Mouse (Mus musculus) retina, embryonic 14.5 days (tissue): Measurements from ENCODE around the gene Olfr1329.
"Not testable (repeated sequence)": the region's sequence is repeated elsewhere in the genome, so short reads cannot be mapped to it uniquely, and the experiment has no call there.

Experiments used
- DNase-seq: peaks from one replicate; pipeline ENCODE4 v3.0.0-alpha.2; 2015; ENCODE audit warnings: low spot score

The Olfr1329 gene

DNA sequence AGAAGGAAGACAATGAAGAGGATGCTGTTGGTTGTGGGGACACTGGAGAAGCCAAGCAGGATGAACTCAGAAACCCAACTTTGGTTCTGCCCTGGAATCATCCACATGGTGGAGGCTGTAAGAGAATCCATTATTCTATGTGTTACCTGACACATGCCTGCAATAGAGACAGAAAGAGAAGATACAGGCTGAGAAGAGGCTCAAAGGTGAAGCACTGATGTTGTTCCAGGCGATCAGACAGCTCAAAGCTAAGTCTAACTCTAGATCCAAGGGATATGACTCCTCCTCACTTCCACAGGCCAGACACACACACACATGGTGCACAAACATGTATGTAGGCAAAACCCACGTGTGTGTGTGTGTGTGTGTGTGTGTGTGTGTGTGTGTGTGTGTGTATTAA is at the start of gene Olfr1329:
Gene Olfr1329, minus strand, starts transcription at position 101 of the 400 bp plus-strand sequence.
- not testable (repeated sequence) for DNase-seq

DNA sequence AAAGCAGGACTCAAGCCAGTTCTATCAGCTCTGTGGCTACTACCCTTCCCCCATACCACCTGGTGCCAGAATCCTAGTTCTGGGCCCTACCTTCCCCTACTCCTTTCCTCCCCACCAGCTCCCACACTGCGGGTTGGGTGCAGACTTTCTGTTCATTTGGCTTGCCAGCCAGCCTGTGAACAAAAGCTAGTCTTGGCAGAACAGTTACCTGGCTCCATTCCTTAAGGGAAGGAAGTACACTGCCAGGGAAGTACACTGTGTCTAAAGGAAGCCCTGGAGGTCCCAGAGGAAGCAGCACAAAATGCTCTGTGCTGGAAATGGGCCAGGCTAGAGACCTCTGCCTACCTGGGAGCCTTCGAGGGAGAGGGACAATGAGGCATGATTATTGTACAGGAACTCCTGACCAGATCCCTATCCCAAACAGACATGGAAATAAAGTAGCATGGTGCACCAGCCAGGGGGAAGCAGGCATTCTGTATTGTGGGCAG is 43.9 kb upstream of the Olfr1329 start, which contains the start of gene Lao1:
Gene Lao1, plus strand, starts transcription at position 438 of the 488 bp plus-strand sequence.
- no peak for DNase-seq

DNA sequence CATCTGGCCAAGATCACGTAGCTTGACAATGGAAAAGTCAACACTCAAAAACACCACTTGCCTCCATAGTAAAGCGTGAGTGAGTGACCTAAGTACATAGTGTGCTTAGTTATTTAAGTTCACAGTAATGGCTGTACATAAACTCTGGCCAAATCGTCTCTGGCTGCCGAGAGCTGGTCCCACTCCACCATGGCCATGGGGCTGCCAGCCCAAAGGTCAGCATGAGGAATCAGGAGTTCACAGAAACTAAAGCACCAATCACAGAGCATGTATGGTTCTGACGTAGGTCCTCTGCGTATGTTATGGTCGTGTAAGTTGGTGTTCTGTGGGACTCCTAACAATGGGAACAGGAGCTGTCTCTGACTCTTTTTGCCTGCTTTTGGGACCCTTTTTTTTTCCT is 41.5 kb upstream of the Olfr1329 start:
- DNase-seq, result no peak

DNA sequence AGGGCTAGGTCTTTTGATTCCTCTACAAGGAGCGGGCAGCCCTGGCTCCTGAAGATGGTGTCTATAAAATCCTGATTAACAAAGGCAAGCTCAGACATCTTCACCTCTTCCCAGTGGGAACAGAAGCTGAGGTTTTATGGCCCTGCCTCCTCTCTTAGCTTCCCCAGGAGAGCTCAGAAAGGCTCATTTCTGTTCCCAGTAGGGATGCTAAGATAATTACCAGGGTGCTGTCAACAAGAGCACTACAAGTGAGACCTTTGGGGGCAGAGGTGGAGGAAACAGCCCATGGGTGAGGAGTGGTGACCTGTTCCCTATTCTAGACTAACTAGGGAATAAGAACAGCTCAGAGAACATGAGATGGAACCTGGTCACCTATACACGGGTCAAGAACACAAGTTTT is 21.2 kb upstream of the Olfr1329 start, which contains the start of gene Olfr1328:
Gene Olfr1328, minus strand, starts transcription at position 101 of the 400 bp plus-strand sequence.
- DNase-seq, result no peak

DNA sequence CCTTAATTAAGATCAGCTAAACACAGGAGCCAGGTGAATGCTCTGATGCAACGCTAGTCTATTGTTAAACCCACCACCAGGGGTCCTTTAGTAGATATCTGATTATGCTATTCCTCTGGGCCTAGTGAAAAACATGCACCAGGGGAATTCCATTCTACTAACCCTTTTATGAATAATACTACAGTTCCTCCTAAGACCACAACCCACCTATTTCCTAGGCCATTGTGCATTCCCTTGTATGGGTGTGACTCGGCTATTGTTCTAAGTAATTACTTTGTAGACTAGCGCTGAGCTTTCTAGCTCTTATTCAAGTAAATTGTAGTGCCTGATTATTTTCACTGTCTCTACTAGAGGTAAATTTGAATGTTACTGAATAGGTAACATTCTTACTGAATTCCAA is 14.1 kb upstream of the Olfr1329 start:
- DNase-seq, result not testable (repeated sequence)

DNA sequence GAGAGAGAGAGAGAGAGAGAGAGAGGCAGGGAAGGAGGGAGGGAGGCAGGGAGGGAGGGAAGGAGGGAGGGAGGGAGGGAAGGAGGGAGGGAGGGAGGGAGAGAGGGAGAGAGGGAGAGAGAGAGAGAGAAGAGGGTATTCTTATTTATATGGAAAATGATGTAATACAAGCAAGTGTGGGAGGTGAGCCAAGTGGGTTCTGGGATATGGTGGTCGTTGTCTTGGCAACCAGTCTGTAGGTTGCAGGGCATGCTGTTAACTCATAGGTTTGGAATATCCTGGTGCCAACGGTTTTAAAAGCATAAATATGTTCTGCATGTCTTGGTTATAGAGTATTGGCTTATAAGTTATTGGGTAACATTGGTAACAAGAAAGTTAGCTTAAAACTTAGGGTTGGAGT is 15.3 kb downstream of the Olfr1329 start:
- no peak for DNase-seq

DNA sequence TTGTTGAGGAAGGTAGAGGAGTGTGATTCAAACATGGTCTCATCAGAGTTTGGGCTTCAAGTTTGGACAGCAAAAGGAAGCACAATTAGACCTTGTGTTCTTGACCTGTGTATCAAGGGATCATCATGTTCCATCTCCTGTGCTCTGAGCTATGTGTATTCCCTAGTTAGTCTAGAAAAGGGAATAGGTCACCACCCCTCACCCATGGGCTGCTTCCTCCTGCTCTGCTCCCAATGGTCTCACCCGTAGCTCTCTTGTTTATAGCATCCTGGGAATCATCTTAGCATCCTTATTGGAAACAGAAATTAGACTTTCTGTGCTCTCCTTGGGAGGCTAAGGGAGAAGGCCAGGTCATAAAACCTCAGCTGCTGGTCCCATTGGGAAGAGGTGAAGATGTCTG is 29.0 kb downstream of the Olfr1329 start, which contains the start of gene Olfr1330:
Gene Olfr1330, plus strand, starts transcription at position 301 of the 400 bp plus-strand sequence.
- no peak for DNase-seq

DNA sequence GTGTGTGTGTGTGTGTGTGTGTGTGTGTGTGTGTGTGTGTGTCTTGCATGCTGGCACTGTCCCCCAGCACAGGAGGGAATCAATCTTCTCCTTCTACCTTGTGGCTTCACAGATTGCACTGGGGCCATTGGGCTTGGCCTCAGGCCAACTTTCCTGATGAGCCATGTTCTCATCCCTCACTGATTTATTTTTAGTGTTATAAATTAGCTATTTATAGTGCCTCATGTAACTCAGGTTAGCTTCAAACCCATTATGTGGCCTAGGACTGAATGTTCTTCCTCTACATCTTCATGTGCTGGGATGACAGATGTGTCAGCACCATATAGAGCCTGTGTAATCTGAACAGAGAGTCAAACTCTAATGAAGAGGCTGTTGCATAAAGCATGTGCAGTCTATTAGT is 49.7 kb downstream of the Olfr1329 start:
- DNase-seq, result no peak
